Mouse (Mus musculus) forebrain, embryonic 16.5 days (tissue): ENCODE measurements around the gene Olfr56. TPM values are rescaled to one million over a fixed set of nuclear protein-coding genes. Genes with fewer than 3 reads are reported as not detected.
"Not testable (repeated sequence)": the region's sequence is repeated elsewhere in the genome, so short reads cannot be mapped to it uniquely, and the experiment has no call there.

ENCODE experiments used
- ATAC-seq: fragments of 200-750 bp; cut with Nextera tagmentation; 2 replicates; pipeline ENCODE4 v1.8.0; 2017; ENCODE audit warnings: mild to moderate bottlenecking, moderate library complexity
- H3K27ac ChIP-seq: fragments of 300-500 bp; sonication (generic); 2 replicates; pipeline ENCODE4 v1.5.1; 2014; ENCODE audit warnings: low read length, control low read depth
- H3K27me3 ChIP-seq: fragments of 300-500 bp; sonication (generic); replicated peaks from 2 replicates; pipeline ENCODE4 v1.6.1; 2014; ENCODE audit warnings: low read length; ENCODE audit not compliant: control insufficient read depth, insufficient read depth
- H3K36me3 ChIP-seq: fragments of 300-500 bp; sonication (generic); 2 replicates; pipeline ENCODE4 v1.6.1; 2014; ENCODE audit not compliant: control insufficient read depth, insufficient read depth
- H3K4me1 ChIP-seq: fragments of 300-500 bp; sonication (generic); replicated peaks from 2 replicates; pipeline ENCODE4 v1.6.1; 2014; ENCODE audit warnings: low read length; ENCODE audit not compliant: control insufficient read depth, insufficient read depth
- H3K4me2 ChIP-seq: fragments of 300-500 bp; sonication (generic); 2 replicates; pipeline ENCODE4 v1.6.1; 2014; ENCODE audit warnings: mild to moderate bottlenecking, low read length, control low read depth
- H3K4me3 ChIP-seq: fragments of 300-500 bp; sonication (generic); replicated peaks from 2 replicates; pipeline ENCODE4 v1.5.1; 2014; ENCODE audit warnings: mild to moderate bottlenecking, low read length, control low read depth
- H3K9ac ChIP-seq: fragments of 300-500 bp; sonication (generic); replicated peaks from 2 replicates; pipeline ENCODE4 v1.6.1; 2014; ENCODE audit warnings: low read depth, low read length, control low read depth
- H3K9me3 ChIP-seq: fragments of 300-500 bp; sonication (generic); 2 replicates; pipeline ENCODE4 v1.6.1; 2016; ENCODE audit warnings: low read length; ENCODE audit not compliant: control insufficient read depth
- WGBS: fragments of 180-500 bp; shearing (Covaris S2); extraction: QIAGEN DNeasy Blood & Tissue Kit; methylation state at CpG from one replicate; pipeline ENCODE4 v1.1.7; 2014; 5-methylcytosine and 5-hydroxymethylcytosine counted together
- polyA plus RNA-seq: library from polyadenylated mRNA; unstranded; fragments of >200 nt; fragmentation: Nextera tagmentation; extraction: Ambion mirVana; gene quantifications from 2 replicates; pipeline ENCODE4 v1.2.1, GENCODE M21; 2015

Olfr56 gene
- polyA plus RNA-seq, 1 experiment from 2014 or later = not detected

DNA sequence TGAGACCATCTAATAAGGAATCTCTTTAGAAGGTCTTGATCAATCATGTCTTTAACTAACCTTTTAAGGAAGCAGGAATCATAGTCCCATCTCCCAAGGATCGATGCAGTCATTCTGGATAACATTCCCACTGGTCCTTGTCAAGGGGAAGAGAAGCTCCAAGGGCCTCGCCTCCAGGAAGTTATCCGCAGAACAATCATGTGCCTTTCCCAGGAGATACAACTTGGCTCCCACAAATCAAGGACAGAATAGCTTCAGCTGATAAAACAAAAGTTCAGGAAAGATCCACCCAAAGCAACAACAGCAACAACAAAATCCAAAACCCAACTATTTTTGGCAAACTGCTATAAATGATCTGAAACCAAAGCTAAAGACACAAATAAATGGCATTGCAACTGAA is 140.9 kb downstream of the Olfr56 start:
- no peak overlapping the region for H3K4me3 ChIP-seq
- no peaks in the 10 kb centered on the region for H3K9me3 ChIP-seq
- no peaks in the 10 kb centered on the region for H3K36me3 ChIP-seq
- H3K4me1 ChIP-seq = no peaks in the 10 kb centered on the region
- H3K27me3 ChIP-seq = no peaks in the 10 kb centered on the region
- no peak for ATAC-seq
- no peak overlapping the region for H3K27ac ChIP-seq
- 93% methylated on average over 3 of the region's 3 CpGs for WGBS
- H3K9ac ChIP-seq = no peak overlapping the region
- no peak overlapping the region for H3K4me2 ChIP-seq

GRCm38 (mm10) chr11:49124169-49124568 is 145.5 kb downstream of the Olfr56 start:
- Histone ChIP-seq H3K27me3 (no peaks in the 10 kb centered on the region), H3K4me1 (no peaks in the 10 kb centered on the region), H3K36me3 (no peaks in the 10 kb centered on the region), H3K9me3 (no peaks in the 10 kb centered on the region), H3K4me3 (no peak overlapping the region), H3K9ac (no peak overlapping the region), H3K4me2 (no peak overlapping the region), H3K27ac (no peak overlapping the region)
- 88% methylated on average over 2 of the region's 2 CpGs for WGBS
- ATAC-seq = no peak

- H3K9me3 ChIP-seq = no peaks in the 10 kb centered on the region
- WGBS = 95% methylated on average over 6 of the region's 6 CpGs
- ATAC-seq = no peak
- H3K27ac ChIP-seq = no peak within 1 kb of the TSS
- H3K9ac ChIP-seq = no peak within 1 kb of the TSS
- no peaks in the 10 kb centered on the region for H3K4me1 ChIP-seq
- H3K27me3 ChIP-seq = no peaks in the 10 kb centered on the region
- H3K36me3 ChIP-seq = no peaks in the 10 kb centered on the region
- no peak within 1 kb of the TSS for H3K4me3 ChIP-seq
- no peak within 1 kb of the TSS for H3K4me2 ChIP-seq
These were observed 163.3 kb downstream of the Olfr56 start, which contains the start of gene Olfr1395 for GRCm38 (mm10) chr11:49141974-49142373. Gene Olfr1395 (plus strand): TSS chr11:49142274.

DNA sequence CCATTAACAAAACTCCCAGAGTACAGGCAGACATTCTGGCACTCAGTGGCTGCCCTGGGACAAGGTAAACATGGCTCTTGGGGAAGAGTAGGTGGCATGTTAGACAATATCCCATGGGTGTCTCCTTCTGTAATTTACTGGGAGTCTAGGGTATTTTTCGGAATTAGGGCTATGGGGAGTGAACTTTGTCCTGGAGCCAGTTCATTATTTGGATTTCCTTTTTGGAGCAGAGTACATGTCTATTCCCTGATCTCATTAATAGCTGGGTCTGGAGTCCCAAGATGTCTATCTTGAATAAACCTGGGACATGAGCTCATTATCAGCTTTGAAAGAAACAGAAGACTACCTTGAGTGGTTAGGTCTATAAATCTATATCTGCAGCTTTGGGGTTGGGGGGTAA is 175.4 kb downstream of the Olfr56 start, which contains the start of gene Olfr1394:
Olfr1394 (plus strand) TSS at position 301 of the 400 bp plus-strand sequence.
- H3K9ac ChIP-seq = no peak within 1 kb of the TSS
- H3K4me2 ChIP-seq = no peak within 1 kb of the TSS
- H3K36me3 ChIP-seq = no peaks in the 10 kb centered on the region
- no peak within 1 kb of the TSS for H3K27ac ChIP-seq
- no peaks in the 10 kb centered on the region for H3K9me3 ChIP-seq
- ATAC-seq = no peak
- WGBS = 92% methylated on average over 1 of the region's 1 CpGs
- H3K4me3 ChIP-seq = no peak within 1 kb of the TSS
- no peaks in the 10 kb centered on the region for H3K27me3 ChIP-seq
- no peaks in the 10 kb centered on the region for H3K4me1 ChIP-seq

DNA sequence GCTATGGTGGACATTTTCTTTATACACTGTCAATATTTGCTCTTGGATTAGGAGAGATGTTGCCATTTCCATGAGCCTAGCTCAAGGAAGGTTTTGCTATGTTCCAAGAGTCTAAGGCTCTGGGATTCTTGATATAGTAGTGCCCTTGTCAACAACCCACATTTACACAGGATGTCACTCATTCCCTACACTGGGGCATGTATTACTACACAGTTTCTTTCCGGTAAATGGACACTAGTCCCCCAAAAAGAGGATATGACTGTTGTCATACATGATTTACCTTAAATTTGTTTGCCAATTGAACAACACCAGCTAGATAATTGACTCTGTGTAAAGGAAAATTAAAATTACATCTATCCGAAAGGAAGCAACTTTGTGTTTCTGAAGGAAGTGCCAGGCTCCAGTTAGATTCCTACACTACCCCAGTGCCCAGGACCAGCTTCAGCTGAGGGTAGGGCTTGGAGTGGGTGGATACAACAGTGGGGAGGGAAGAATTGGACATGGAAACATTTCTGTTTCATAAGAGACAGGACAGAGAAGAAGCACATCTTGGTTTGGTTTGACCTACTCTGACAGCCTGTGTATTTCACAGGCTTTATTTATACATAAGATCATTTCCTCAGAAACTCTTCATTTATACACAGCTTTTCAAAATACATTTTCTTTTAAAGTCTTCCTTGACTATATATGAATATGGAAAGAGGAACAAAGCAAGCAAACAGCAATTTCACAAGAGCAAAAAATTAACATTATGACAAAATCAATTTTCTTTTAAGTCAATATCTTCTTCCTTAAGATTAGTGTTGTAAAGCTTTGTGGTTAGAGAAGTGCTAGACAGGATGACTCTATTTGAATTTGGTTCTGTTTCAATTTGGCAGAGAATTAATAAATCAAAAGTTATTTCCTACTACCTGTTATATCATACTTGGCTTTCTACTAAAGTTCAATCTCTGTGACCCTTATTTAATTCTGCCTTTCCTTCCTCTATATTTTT is 178.4 kb downstream of the Olfr56 start:
- H3K36me3 ChIP-seq = no peaks in the 10 kb centered on the region
- H3K27me3 ChIP-seq = no peaks in the 10 kb centered on the region
- H3K27ac ChIP-seq = no peak overlapping the region
- H3K9ac ChIP-seq = no peak overlapping the region
- no peaks in the 10 kb centered on the region for H3K9me3 ChIP-seq
- no peaks in the 10 kb centered on the region for H3K4me1 ChIP-seq
- 91% methylated on average over 2 of the region's 2 CpGs for WGBS
- no peak overlapping the region for H3K4me3 ChIP-seq
- no peak overlapping the region for H3K4me2 ChIP-seq
- ATAC-seq = no peak

- Histone ChIP-seq H3K9ac (peak overlapping the region; percentile 52), H3K27ac (no peak overlapping the region), H3K4me1 (peaks cover 6% of the 10 kb centered on the region), H3K9me3 (peaks cover 7% of the 10 kb centered on the region), H3K27me3 (peaks cover 10% of the 10 kb centered on the region), H3K4me3 (peak overlapping the region; percentile 45), H3K36me3 (no peaks in the 10 kb centered on the region), H3K4me2 (peak overlapping the region; percentile 74)
- WGBS = 8% methylated on average over 50 of the region's 50 CpGs
- peak; percentile 84 for ATAC-seq
These were observed 190.3 kb downstream of the Olfr56 start for GRCm38 (mm10) chr11:49168839-49169611.

- Histone ChIP-seq H3K9me3 (peaks cover 7% of the 10 kb centered on the region), H3K27ac (no peak overlapping the region), H3K4me3 (no peak overlapping the region), H3K4me2 (no peak overlapping the region), H3K27me3 (peaks cover 10% of the 10 kb centered on the region), H3K9ac (no peak overlapping the region), H3K36me3 (no peaks in the 10 kb centered on the region), H3K4me1 (peaks cover 6% of the 10 kb centered on the region)
- ATAC-seq = no peak
- 98% methylated on average over 4 of the region's 4 CpGs for WGBS
These were observed 191.9 kb downstream of the Olfr56 start for GRCm38 (mm10) chr11:49170576-49170975.

DNA sequence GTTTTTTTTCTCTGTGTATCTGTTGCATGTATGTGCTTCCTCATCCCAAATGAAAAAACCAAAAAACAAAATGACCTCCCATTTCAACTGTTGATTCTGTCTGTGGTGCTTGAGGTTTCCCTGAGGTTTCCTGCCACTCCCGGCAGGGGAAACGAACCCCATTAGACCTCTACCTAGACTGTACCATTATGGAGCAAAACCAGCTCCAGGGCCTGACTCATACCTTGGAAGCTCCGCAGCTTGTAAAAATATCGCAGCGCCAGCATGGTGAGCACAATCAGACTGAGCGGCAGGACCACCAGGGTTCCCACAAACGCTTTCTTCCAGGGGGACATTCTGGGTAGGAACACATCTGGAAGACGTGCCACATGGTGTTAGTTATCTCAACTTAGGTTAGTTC is 196.7 kb downstream of the Olfr56 start:
- H3K4me1 ChIP-seq = no peaks in the 10 kb centered on the region
- no peak overlapping the region for H3K9ac ChIP-seq
- 91% methylated on average over 8 of the region's 8 CpGs for WGBS
- no peak overlapping the region for H3K4me3 ChIP-seq
- H3K4me2 ChIP-seq = no peak overlapping the region
- ATAC-seq = no peak
- no peak overlapping the region for H3K27ac ChIP-seq
- H3K9me3 ChIP-seq = no peaks in the 10 kb centered on the region
- H3K36me3 ChIP-seq = no peaks in the 10 kb centered on the region
- H3K27me3 ChIP-seq = no peaks in the 10 kb centered on the region

- H3K4me3 ChIP-seq, ATAC-seq, H3K9ac ChIP-seq, H3K4me1 ChIP-seq, H3K36me3 ChIP-seq, H3K27me3 ChIP-seq, H3K4me2 ChIP-seq, H3K9me3 ChIP-seq, H3K27ac ChIP-seq: not testable (repeated sequence)
- WGBS = 88% methylated on average over 4 of the region's 4 CpGs
These were observed 197.5 kb downstream of the Olfr56 start for GRCm38 (mm10) chr11:49176047-49176779.
